Mouse (Mus musculus) erythroblast, embryonic 14.5 days (primary cell): ENCODE data around the gene Msl1. TPM values are rescaled to one million over a fixed set of nuclear protein-coding genes. Genes with fewer than 3 reads are reported as not detected.

Experiments
- H3K27me3 ChIP-seq: 2 replicates; pipeline ENCODE4 v1.6.1; 2012; ENCODE audit warnings: inconsistent platforms; ENCODE audit not compliant: control insufficient read depth
- H3K36me3 ChIP-seq: 2 replicates; pipeline ENCODE4 v1.6.1; 2012; ENCODE audit warnings: mild to moderate bottlenecking, inconsistent platforms; ENCODE audit not compliant: control insufficient read depth
- H3K4me1 ChIP-seq: 2 replicates; pipeline ENCODE4 v1.6.1; 2012; ENCODE audit warnings: inconsistent platforms; ENCODE audit not compliant: control insufficient read depth
- H3K4me3 ChIP-seq: replicated peaks from 2 replicates; pipeline ENCODE3; 2012; ENCODE audit warnings: moderate library complexity, mild to moderate bottlenecking, inconsistent platforms
- H3K9me3 ChIP-seq: 2 replicates; pipeline ENCODE4 v1.6.1; 2012; ENCODE audit warnings: low read length, inconsistent platforms, mixed read lengths; ENCODE audit not compliant: control insufficient read depth
- GATA1 ChIP-seq: IDR thresholded peaks from 2 replicates; pipeline ENCODE4 v1.6.1; 2012; ENCODE audit warnings: low read length, inconsistent platforms, mixed read lengths
- TAL1 ChIP-seq: IDR thresholded peaks from 3 replicates; pipeline ENCODE4 v1.6.1; 2012; ENCODE audit warnings: low read length, inconsistent platforms, mixed read lengths
- polyA plus RNA-seq: library from polyadenylated mRNA; stranded (reverse); fragments of >175 nt; gene quantifications from 2 replicates; pipeline ENCODE4 v1.2.3, GENCODE M21; 2012

The Msl1 gene
- polyA plus RNA-seq, 1 experiment = 2.7 TPM

GRCm38 (mm10) chr11:98784139-98784538 lies 11.2 kb upstream of the Msl1 start:
- H3K36me3 ChIP-seq = no peaks in the 10 kb centered on the region
- TF ChIP-seq GATA1 (no peak), TAL1 (no peak)
- peaks cover 21% of the 10 kb centered on the region for H3K27me3 ChIP-seq
- H3K4me3 ChIP-seq = no peak overlapping the region
- peaks cover 60% of the 10 kb centered on the region for H3K4me1 ChIP-seq
- no peaks in the 10 kb centered on the region for H3K9me3 ChIP-seq

- H3K4me1 ChIP-seq = peaks cover 70% of the 10 kb centered on the region
- H3K36me3 ChIP-seq = no peaks in the 10 kb centered on the region
- H3K4me3 ChIP-seq = no peak overlapping the region
- TF ChIP-seq TAL1 = no peak
- TF ChIP-seq GATA1 = no peak
- H3K27me3 ChIP-seq = peaks cover 21% of the 10 kb centered on the region
- H3K9me3 ChIP-seq = no peaks in the 10 kb centered on the region
Measured at GRCm38 (mm10) chr11:98785214-98785613, 10.1 kb upstream of the Msl1 start.

GRCm38 (mm10) chr11:98785772-98786281 lies 9.5 kb upstream of the Msl1 start:
- peaks cover 21% of the 10 kb centered on the region for H3K27me3 ChIP-seq
- no peak for TF ChIP-seq TAL1
- no peak for TF ChIP-seq GATA1
- H3K36me3 ChIP-seq = no peaks in the 10 kb centered on the region
- H3K9me3 ChIP-seq = no peaks in the 10 kb centered on the region
- peaks cover 72% of the 10 kb centered on the region for H3K4me1 ChIP-seq
- no peak overlapping the region for H3K4me3 ChIP-seq

GRCm38 (mm10) chr11:98786359-98787214 lies 8.7 kb upstream of the Msl1 start:
- Histone ChIP-seq H3K9me3 (no peaks in the 10 kb centered on the region), H3K36me3 (no peaks in the 10 kb centered on the region), H3K4me1 (peaks cover 76% of the 10 kb centered on the region), H3K27me3 (peaks cover 21% of the 10 kb centered on the region), H3K4me3 (no peak overlapping the region)
- TF ChIP-seq GATA1 = no peak
- no peak for TF ChIP-seq TAL1

GRCm38 (mm10) chr11:98787229-98787628 lies 8.1 kb upstream of the Msl1 start:
- TF ChIP-seq TAL1 (no peak), GATA1 (no peak)
- Histone ChIP-seq H3K36me3 (no peaks in the 10 kb centered on the region), H3K9me3 (no peaks in the 10 kb centered on the region), H3K27me3 (peaks cover 21% of the 10 kb centered on the region), H3K4me1 (peaks cover 74% of the 10 kb centered on the region), H3K4me3 (no peak overlapping the region)

- Histone ChIP-seq H3K4me1 (peaks cover 75% of the 10 kb centered on the region), H3K4me3 (no peak overlapping the region), H3K27me3 (peaks cover 18% of the 10 kb centered on the region), H3K36me3 (no peaks in the 10 kb centered on the region), H3K9me3 (no peaks in the 10 kb centered on the region)
- TF ChIP-seq GATA1 (no peak), TAL1 (no peak)
Measured at GRCm38 (mm10) chr11:98787691-98788090, 7.6 kb upstream of the Msl1 start.

- TF ChIP-seq TAL1 = no peak
- TF ChIP-seq GATA1 = no peak
- H3K4me3 ChIP-seq = no peak overlapping the region
- peaks cover 17% of the 10 kb centered on the region for H3K27me3 ChIP-seq
- no peaks in the 10 kb centered on the region for H3K36me3 ChIP-seq
- peaks cover 71% of the 10 kb centered on the region for H3K4me1 ChIP-seq
- no peaks in the 10 kb centered on the region for H3K9me3 ChIP-seq
Measured at GRCm38 (mm10) chr11:98788139-98788538, 7.2 kb upstream of the Msl1 start.

GRCm38 (mm10) chr11:98788550-98789218 lies 6.6 kb upstream of the Msl1 start:
- peaks cover 70% of the 10 kb centered on the region for H3K4me1 ChIP-seq
- peak overlapping the region; percentile 69 for H3K4me3 ChIP-seq
- H3K9me3 ChIP-seq = no peaks in the 10 kb centered on the region
- peaks cover 17% of the 10 kb centered on the region for H3K27me3 ChIP-seq
- H3K36me3 ChIP-seq = no peaks in the 10 kb centered on the region
- TF ChIP-seq GATA1 = no peak
- no peak for TF ChIP-seq TAL1

GRCm38 (mm10) chr11:98789219-98789807 lies 6.0 kb upstream of the Msl1 start:
- peaks cover 70% of the 10 kb centered on the region for H3K4me1 ChIP-seq
- no peaks in the 10 kb centered on the region for H3K9me3 ChIP-seq
- H3K36me3 ChIP-seq = no peaks in the 10 kb centered on the region
- H3K4me3 ChIP-seq = peak overlapping the region; percentile 69
- TF ChIP-seq GATA1 = no peak
- no peak for TF ChIP-seq TAL1
- peaks cover 17% of the 10 kb centered on the region for H3K27me3 ChIP-seq
